Mouse (Mus musculus) limb, embryonic 12.5 days (tissue): ENCODE measurements around the gene Brpf3. TPM values are rescaled to one million over a fixed set of nuclear protein-coding genes. Genes with fewer than 3 reads are reported as not detected.

Experiments
- ATAC-seq: fragments of 200-750 bp; cut with Nextera tagmentation; 2 replicates; pipeline ENCODE4 v1.8.0; 2017; ENCODE audit warnings: low read depth, moderate TSS enrichment; ENCODE audit not compliant: insufficient number of reproducible peaks, insufficient read depth, low FRiP score, low TSS enrichment
- H3K27ac ChIP-seq: fragments of 300-500 bp; sonication (generic); 2 replicates; pipeline ENCODE4 v1.5.1; 2016; ENCODE audit warnings: mild to moderate bottlenecking, moderate library complexity
- H3K27me3 ChIP-seq: fragments of 300-500 bp; sonication (generic); 2 replicates; pipeline ENCODE4 v1.6.1; 2016; ENCODE audit warnings: mild to moderate bottlenecking, moderate library complexity
- H3K36me3 ChIP-seq: fragments of 300-500 bp; sonication (generic); 2 replicates; pipeline ENCODE4 v1.6.1; 2016; ENCODE audit warnings: mild to moderate bottlenecking, moderate library complexity
- H3K4me1 ChIP-seq: fragments of 300-500 bp; sonication (generic); replicated peaks from 2 replicates; pipeline ENCODE4 v1.6.1; 2016
- H3K4me2 ChIP-seq: fragments of 300-500 bp; sonication (generic); 2 replicates; pipeline ENCODE4 v1.6.1; 2016; ENCODE audit warnings: mild to moderate bottlenecking, moderate library complexity
- H3K4me3 ChIP-seq: fragments of 300-500 bp; sonication (generic); replicated peaks from 2 replicates; pipeline ENCODE4 v1.5.1; 2016; ENCODE audit warnings: mild to moderate bottlenecking
- H3K9ac ChIP-seq: fragments of 300-500 bp; sonication (generic); replicated peaks from 2 replicates; pipeline ENCODE4 v1.6.1; 2016; ENCODE audit warnings: mild to moderate bottlenecking, moderate library complexity
- H3K9me3 ChIP-seq: fragments of 300-500 bp; sonication (generic); 2 replicates; pipeline ENCODE4 v1.6.1; 2016; ENCODE audit warnings: mild to moderate bottlenecking, moderate library complexity
- WGBS: fragments of 180-500 bp; shearing (Covaris S2); methylation state at CpG from one replicate; pipeline ENCODE4 v1.1.7; 2016; 5-methylcytosine and 5-hydroxymethylcytosine counted together
- polyA plus RNA-seq: library from polyadenylated mRNA; unstranded; fragments of >200 nt; fragmentation: Nextera tagmentation; extraction: Ambion mirVana; gene quantifications from 2 replicates; pipeline ENCODE4 v1.2.1, GENCODE M21; 2016

Brpf3 gene
- polyA plus RNA-seq, 1 experiment from 2014 or later: 12.7 TPM

- peaks cover 27% of the 10 kb centered on the region for H3K4me1 ChIP-seq
- ATAC-seq: 0 out of 2 replicates have a peak, but pooled peaks have one; percentile 33
- peak overlapping the region; percentile 99 for H3K9ac ChIP-seq
- H3K4me3 ChIP-seq: peak overlapping the region; percentile 94
- peaks cover under 1% of the 10 kb centered on the region; the same call in 1 of the 2 replicates for H3K36me3 ChIP-seq
- H3K9me3 ChIP-seq: peaks cover 3% of the 10 kb centered on the region; the same call in 1 of the 2 replicates
- no peaks in the 10 kb centered on the region for H3K27me3 ChIP-seq
- 1% methylated on average over 15 of the region's 15 CpGs for WGBS
- peak overlapping the region; percentile 95 for H3K4me2 ChIP-seq
- peak overlapping the region; percentile 97 for H3K27ac ChIP-seq
These were observed 614 bp upstream of the Brpf3 start for GRCm38 (mm10) chr17:28800281-28800670.

- Histone ChIP-seq H3K4me3 (peak overlapping the region; percentile 94), H3K9me3 (no peaks in the 10 kb centered on the region), H3K36me3 (peaks cover 13% of the 10 kb centered on the region), H3K4me1 (peaks cover 27% of the 10 kb centered on the region), H3K4me2 (peak overlapping the region; percentile 95), H3K9ac (peak overlapping the region; percentile 99), H3K27ac (peak overlapping the region; percentile 97), H3K27me3 (no peaks in the 10 kb centered on the region)
- WGBS: under 1% methylated on average over 35 of the region's 42 CpGs
- peak; percentile 98 for ATAC-seq
These were observed 650 bp downstream of the Brpf3 start for GRCm38 (mm10) chr17:28801474-28802005.

- Histone ChIP-seq H3K9me3 (no peaks in the 10 kb centered on the region), H3K4me1 (peaks cover 27% of the 10 kb centered on the region), H3K9ac (peak overlapping the region; percentile 99), H3K4me2 (peak overlapping the region; percentile 95), H3K4me3 (peak overlapping the region; percentile 94), H3K36me3 (peaks cover 18% of the 10 kb centered on the region), H3K27ac (peak overlapping the region; percentile 97), H3K27me3 (no peaks in the 10 kb centered on the region)
- 2% methylated on average over 18 of the region's 18 CpGs for WGBS
- no peak for ATAC-seq
These were observed 1.2 kb downstream of the Brpf3 start for GRCm38 (mm10) chr17:28802006-28802481.

- H3K36me3 ChIP-seq: peaks cover 30% of the 10 kb centered on the region
- no peak overlapping the region for H3K4me3 ChIP-seq
- peaks cover 27% of the 10 kb centered on the region for H3K4me1 ChIP-seq
- no peak overlapping the region for H3K27ac ChIP-seq
- no peak overlapping the region for H3K4me2 ChIP-seq
- H3K27me3 ChIP-seq: no peaks in the 10 kb centered on the region
- no peaks in the 10 kb centered on the region for H3K9me3 ChIP-seq
- H3K9ac ChIP-seq: no peak overlapping the region
- ATAC-seq: no peak
- 84% methylated on average over 1 of the region's 1 CpGs for WGBS
These were observed 2.4 kb downstream of the Brpf3 start for GRCm38 (mm10) chr17:28803316-28803715.

- no peak overlapping the region for H3K9ac ChIP-seq
- peaks cover 17% of the 10 kb centered on the region for H3K4me1 ChIP-seq
- ATAC-seq: no peak
- no peaks in the 10 kb centered on the region for H3K9me3 ChIP-seq
- peaks cover 47% of the 10 kb centered on the region for H3K36me3 ChIP-seq
- no peak overlapping the region for H3K4me3 ChIP-seq
- H3K27me3 ChIP-seq: no peaks in the 10 kb centered on the region
- 94% methylated on average over 6 of the region's 6 CpGs for WGBS
- no peak overlapping the region for H3K4me2 ChIP-seq
- no peak overlapping the region for H3K27ac ChIP-seq
These were observed 4.1 kb downstream of the Brpf3 start for GRCm38 (mm10) chr17:28804973-28805372.

- no peaks in the 10 kb centered on the region for H3K27me3 ChIP-seq
- H3K9me3 ChIP-seq: no peaks in the 10 kb centered on the region
- no peak overlapping the region for H3K9ac ChIP-seq
- peaks cover 64% of the 10 kb centered on the region for H3K36me3 ChIP-seq
- H3K4me1 ChIP-seq: peaks cover 12% of the 10 kb centered on the region
- H3K27ac ChIP-seq: no peak overlapping the region
- H3K4me2 ChIP-seq: no peak overlapping the region
- H3K4me3 ChIP-seq: no peak overlapping the region
- ATAC-seq: no peak
- WGBS: 97% methylated on average over 19 of the region's 19 CpGs
These were observed 5.9 kb downstream of the Brpf3 start for GRCm38 (mm10) chr17:28806770-28807169.

- WGBS: 95% methylated on average over 8 of the region's 8 CpGs
- peaks cover 84% of the 10 kb centered on the region for H3K36me3 ChIP-seq
- H3K27me3 ChIP-seq: no peaks in the 10 kb centered on the region
- no peaks in the 10 kb centered on the region for H3K4me1 ChIP-seq
- H3K27ac ChIP-seq: no peak overlapping the region
- no peak overlapping the region for H3K9ac ChIP-seq
- no peaks in the 10 kb centered on the region for H3K9me3 ChIP-seq
- ATAC-seq: no peak
- no peak overlapping the region for H3K4me3 ChIP-seq
- no peak overlapping the region for H3K4me2 ChIP-seq
These were observed 7.8 kb downstream of the Brpf3 start for GRCm38 (mm10) chr17:28808714-28809113.

- Histone ChIP-seq H3K36me3 (peaks cover 89% of the 10 kb centered on the region), H3K4me1 (no peaks in the 10 kb centered on the region), H3K27ac (no peak overlapping the region)
These were observed 8.4 kb downstream of the Brpf3 start for GRCm38 (mm10) chr17:28809175-28809831.

GRCm38 (mm10) chr17:28812345-28812744 is 11.5 kb downstream of the Brpf3 start:
- H3K4me1 ChIP-seq: no peaks in the 10 kb centered on the region
- no peak overlapping the region for H3K4me2 ChIP-seq
- H3K4me3 ChIP-seq: no peak overlapping the region
- no peak for ATAC-seq
- WGBS: 95% methylated on average over 10 of the region's 10 CpGs
- H3K27ac ChIP-seq: no peak overlapping the region
- no peak overlapping the region for H3K9ac ChIP-seq
- peaks cover 96% of the 10 kb centered on the region for H3K36me3 ChIP-seq
- no peaks in the 10 kb centered on the region for H3K9me3 ChIP-seq
- H3K27me3 ChIP-seq: no peaks in the 10 kb centered on the region

More at GRCm38 (mm10) chr17:28809175-28809831, 8.4 kb downstream of the Brpf3 start:
- no peak for ATAC-seq
- Histone ChIP-seq H3K4me3 (no peak overlapping the region), H3K4me2 (no peak overlapping the region), H3K9me3 (no peaks in the 10 kb centered on the region), H3K27me3 (no peaks in the 10 kb centered on the region), H3K9ac (no peak overlapping the region)
- 90% methylated on average over 10 of the region's 10 CpGs for WGBS

GRCm38 (mm10) chr17:28814529-28815097 is 13.7 kb downstream of the Brpf3 start:
- no peaks in the 10 kb centered on the region for H3K27me3 ChIP-seq
- no peak overlapping the region for H3K4me3 ChIP-seq
- peaks cover 97% of the 10 kb centered on the region for H3K36me3 ChIP-seq
- no peak for ATAC-seq
- H3K4me1 ChIP-seq: no peaks in the 10 kb centered on the region
- H3K27ac ChIP-seq: no peak overlapping the region
- WGBS: 90% methylated on average over 18 of the region's 18 CpGs
- H3K9me3 ChIP-seq: no peaks in the 10 kb centered on the region
- no peak overlapping the region for H3K4me2 ChIP-seq
- H3K9ac ChIP-seq: no peak overlapping the region

GRCm38 (mm10) chr17:28815384-28816004 is 14.6 kb downstream of the Brpf3 start:
- Histone ChIP-seq H3K9me3 (no peaks in the 10 kb centered on the region), H3K36me3 (peaks cover 96% of the 10 kb centered on the region), H3K4me1 (no peaks in the 10 kb centered on the region), H3K27ac (no peak overlapping the region), H3K9ac (no peak overlapping the region), H3K27me3 (no peaks in the 10 kb centered on the region), H3K4me2 (no peak overlapping the region), H3K4me3 (no peak overlapping the region)
- ATAC-seq: no peak
- WGBS: 83% methylated on average over 10 of the region's 10 CpGs
